Mouse (Mus musculus): ENCODE results near the gene Srsf4. TPM values are rescaled to one million over a fixed set of nuclear protein-coding genes. Genes with fewer than 3 reads are reported as not detected.
A peak's percentile ranks its signal among the peaks of the same experiment; 100 is the strongest.

The Srsf4 gene
- total and polyA plus RNA-seq, 3 experiments: 53.1 to 153 (median 60.3) TPM

DNA sequence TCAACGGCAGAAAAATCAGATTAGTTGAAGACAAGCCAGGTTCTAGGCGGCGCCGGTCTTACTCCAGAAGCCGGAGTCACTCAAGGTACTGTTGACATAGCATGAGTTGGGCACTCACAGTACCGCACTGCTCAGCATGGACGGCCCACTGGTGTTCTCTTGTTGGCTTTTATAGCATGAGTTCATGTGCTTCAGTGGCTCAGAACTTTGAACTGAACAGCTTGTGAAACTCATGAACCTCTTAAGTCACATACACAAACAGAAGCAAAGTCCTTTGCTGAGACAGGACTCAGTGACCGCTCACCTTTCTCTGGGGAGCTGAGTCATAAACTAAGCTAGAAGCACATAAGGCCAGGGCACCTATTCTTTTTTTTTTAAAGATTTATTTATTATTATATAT is 24.4 kb downstream of the Srsf4 start:
- H3K4me3 ChIP-seq (ENCODE audit: low read depth, low read length): no peak overlapping the region
- TF ChIP-seq CTCF (IDR thresholded peaks at IDR 0.05; ENCODE audit: low read depth, low read length) (no peak), GATA1 (IDR thresholded peaks at IDR 0.05; ENCODE audit: borderline replicate concordance, low read length) (no peak), TAL1 (conservative IDR thresholded peaks at IDR 0.05; ENCODE audit: low read depth, low read length) (no peak), GATA2 (IDR thresholded peaks at IDR 0.05; ENCODE audit: borderline replicate concordance, low read depth, low read length) (no peak), POLR2AphosphoS5 (IDR thresholded peaks at IDR 0.05; ENCODE audit: insufficient replicate concordance, low read depth, low read length) (no peak)
- no peaks in the 10 kb centered on the region; the same call in 1 of the 2 replicates for H3K27me3 ChIP-seq (ENCODE audit: insufficient read depth, low read length)
- no peak for DNase-seq (ENCODE audit: low spot score)
- H3K36me3 ChIP-seq (replicated peaks): peaks cover 82% of the 10 kb centered on the region
- ATAC-seq (ENCODE audit: extremely low read depth, insufficient number of reproducible peaks, low FRiP score, poor library complexity, severe bottlenecking): no peak
- no peaks in the 10 kb centered on the region for H3K9me3 ChIP-seq (replicated peaks)
- peaks cover 2% of the 10 kb centered on the region; the same call in 1 of the 2 replicates for H3K4me1 ChIP-seq (ENCODE audit: insufficient read depth, low read depth, low read length)

DNA sequence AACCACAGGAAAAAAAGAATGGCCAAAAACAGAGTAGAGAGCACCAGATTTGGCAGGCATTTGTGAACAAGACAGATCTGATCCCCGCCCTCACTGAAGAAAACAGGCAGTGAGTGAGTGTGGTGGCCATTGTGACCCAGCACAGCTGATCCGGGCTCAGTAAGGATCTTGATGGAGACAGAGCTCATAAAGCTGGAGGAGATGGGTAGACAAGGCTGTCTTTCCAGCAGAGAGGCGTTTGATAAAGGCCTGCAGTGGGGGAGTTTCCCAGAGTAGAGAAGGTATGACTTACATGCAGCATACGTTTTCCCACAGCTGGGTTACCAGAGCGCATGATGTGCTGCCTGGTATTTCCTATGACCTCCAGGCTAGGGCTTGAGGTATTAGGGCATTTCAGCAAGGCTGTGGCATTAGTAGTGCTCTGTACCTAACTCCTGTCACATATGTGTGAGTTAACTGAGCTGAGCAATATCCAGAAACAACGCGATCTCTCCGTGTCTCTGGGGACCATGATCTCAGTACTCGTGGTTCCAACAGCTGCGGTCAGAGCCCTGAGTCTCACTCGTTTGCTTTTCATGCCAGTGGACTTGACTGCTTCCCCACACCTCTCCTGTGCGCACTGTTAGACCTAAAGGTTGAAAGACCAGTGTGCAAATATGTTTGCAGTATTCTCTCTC is 25.2 kb downstream of the Srsf4 start:
- DNase-seq (ENCODE audit: low spot score) (no peak), ATAC-seq (ENCODE audit: extremely low read depth, insufficient number of reproducible peaks, low FRiP score, poor library complexity, severe bottlenecking) (no peak)
- TF ChIP-seq POLR2AphosphoS5 (IDR thresholded peaks at IDR 0.05; ENCODE audit: insufficient replicate concordance, low read depth, low read length) (no peak), GATA1 (IDR thresholded peaks at IDR 0.05; ENCODE audit: borderline replicate concordance, low read length) (no peak), TAL1 (conservative IDR thresholded peaks at IDR 0.05; ENCODE audit: low read depth, low read length) (no peak), GATA2 (IDR thresholded peaks at IDR 0.05; ENCODE audit: borderline replicate concordance, low read depth, low read length) (no peak), CTCF (IDR thresholded peaks at IDR 0.05; ENCODE audit: low read depth, low read length) (no peak)
- Histone ChIP-seq H3K4me3 (ENCODE audit: low read depth, low read length) (no peak overlapping the region), H3K4me1 (ENCODE audit: insufficient read depth, low read depth, low read length) (peaks cover 2% of the 10 kb centered on the region; the same call in 1 of the 2 replicates), H3K36me3 (replicated peaks) (peaks cover 76% of the 10 kb centered on the region), H3K27me3 (ENCODE audit: insufficient read depth, low read length) (no peaks in the 10 kb centered on the region; the same call in 1 of the 2 replicates), H3K9me3 (replicated peaks) (no peaks in the 10 kb centered on the region)

DNA sequence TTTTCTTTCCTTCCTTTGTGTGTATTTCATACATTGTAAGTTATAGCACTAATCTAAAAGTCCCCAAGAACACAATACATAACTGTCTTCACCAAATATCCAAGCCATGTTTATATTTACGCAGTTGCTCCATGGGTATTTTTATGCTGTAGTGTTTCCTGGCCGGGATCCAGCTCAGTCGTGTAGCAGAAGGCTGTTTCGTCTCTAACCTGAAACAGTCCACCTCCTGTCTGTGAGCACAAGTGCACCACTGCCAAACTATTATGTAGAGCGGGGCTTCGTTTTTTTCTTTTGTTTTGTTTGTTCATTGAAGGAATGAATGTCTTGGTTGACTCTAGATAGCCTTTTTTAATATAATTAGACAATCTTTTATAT is 25.8 kb downstream of the Srsf4 start:
- DNase-seq (ENCODE audit: low spot score): no peak
- TF ChIP-seq CTCF (IDR thresholded peaks at IDR 0.05; ENCODE audit: low read depth, low read length) (no peak), POLR2AphosphoS5 (IDR thresholded peaks at IDR 0.05; ENCODE audit: insufficient replicate concordance, low read depth, low read length) (no peak), GATA2 (IDR thresholded peaks at IDR 0.05; ENCODE audit: borderline replicate concordance, low read depth, low read length) (no peak), GATA1 (IDR thresholded peaks at IDR 0.05; ENCODE audit: borderline replicate concordance, low read length) (no peak), TAL1 (conservative IDR thresholded peaks at IDR 0.05; ENCODE audit: low read depth, low read length) (no peak)
- peaks cover 76% of the 10 kb centered on the region for H3K36me3 ChIP-seq (replicated peaks)
- no peak overlapping the region for H3K4me3 ChIP-seq (ENCODE audit: low read depth, low read length)
- no peaks in the 10 kb centered on the region for H3K9me3 ChIP-seq (replicated peaks)
- H3K4me1 ChIP-seq (ENCODE audit: insufficient read depth, low read depth, low read length): peaks cover 4% of the 10 kb centered on the region
- no peaks in the 10 kb centered on the region; the same call in 1 of the 2 replicates for H3K27me3 ChIP-seq (ENCODE audit: insufficient read depth, low read length)
- no peak for ATAC-seq (ENCODE audit: extremely low read depth, insufficient number of reproducible peaks, low FRiP score, poor library complexity, severe bottlenecking)

DNA sequence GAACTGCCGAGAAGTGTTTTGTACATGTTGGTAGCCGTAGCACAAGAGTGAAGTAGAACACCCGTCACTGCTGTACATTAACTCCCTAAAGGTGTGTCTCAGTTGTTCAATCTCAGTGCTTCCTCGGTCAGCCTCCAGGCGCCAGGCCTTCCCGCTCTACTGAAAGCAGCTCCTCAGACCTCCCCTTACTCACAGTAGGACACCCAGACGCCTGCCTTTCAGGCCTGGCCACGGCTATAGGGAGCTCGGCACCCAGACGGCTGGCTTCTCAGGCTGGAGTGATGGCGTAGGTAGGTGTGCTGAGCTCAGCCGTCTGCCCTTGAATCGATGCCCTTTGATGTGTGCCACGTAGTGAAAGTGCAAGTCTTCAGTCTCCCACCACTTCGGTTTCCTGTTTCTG is 27.7 kb downstream of the Srsf4 start:
- Histone ChIP-seq H3K4me3 (ENCODE audit: low read depth, low read length) (no peak overlapping the region), H3K4me1 (ENCODE audit: insufficient read depth, low read depth, low read length) (peaks cover 4% of the 10 kb centered on the region), H3K27me3 (ENCODE audit: insufficient read depth, low read length) (no peaks in the 10 kb centered on the region; the same call in 1 of the 2 replicates), H3K9me3 (replicated peaks) (no peaks in the 10 kb centered on the region), H3K36me3 (replicated peaks) (peaks cover 83% of the 10 kb centered on the region)
- TF ChIP-seq CTCF (IDR thresholded peaks at IDR 0.05; ENCODE audit: low read depth, low read length): no peak
- TF ChIP-seq POLR2AphosphoS5 (IDR thresholded peaks at IDR 0.05; ENCODE audit: insufficient replicate concordance, low read depth, low read length): no peak
- ATAC-seq (ENCODE audit: extremely low read depth, insufficient number of reproducible peaks, low FRiP score, poor library complexity, severe bottlenecking) (no peak), DNase-seq (ENCODE audit: low spot score) (no peak)

DNA sequence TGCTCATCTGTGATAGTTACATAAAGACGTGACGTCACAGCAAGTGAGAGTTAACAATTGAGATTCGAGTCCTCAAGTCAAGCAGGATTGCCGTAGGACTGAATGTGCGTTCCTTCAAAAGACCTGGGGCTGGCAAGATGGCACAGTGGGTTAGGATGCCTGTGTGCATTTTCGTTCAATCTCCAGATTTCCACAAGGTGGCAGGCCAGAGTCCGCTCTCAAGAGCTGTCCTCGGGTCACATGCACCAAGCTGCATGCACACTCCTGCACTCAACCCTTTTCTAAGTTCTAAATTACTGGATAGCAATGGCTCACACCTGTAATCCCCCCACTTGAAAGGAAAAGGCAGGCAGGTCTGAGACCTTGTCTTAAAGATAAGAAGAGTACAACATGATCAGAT is 31.1 kb downstream of the Srsf4 start:
- H3K9me3 ChIP-seq (replicated peaks): no peaks in the 10 kb centered on the region
- DNase-seq (ENCODE audit: low spot score) (no peak), ATAC-seq (ENCODE audit: extremely low read depth, insufficient number of reproducible peaks, low FRiP score, poor library complexity, severe bottlenecking) (no peak)
- no peak overlapping the region for H3K4me3 ChIP-seq (ENCODE audit: low read depth, low read length)
- TF ChIP-seq GATA1 (IDR thresholded peaks at IDR 0.05; ENCODE audit: borderline replicate concordance, low read length) (no peak), CTCF (IDR thresholded peaks at IDR 0.05; ENCODE audit: low read depth, low read length) (0 out of 2 replicates have a peak, but pooled peaks have one; percentile 32)
- H3K27me3 ChIP-seq (ENCODE audit: insufficient read depth, low read length): no peaks in the 10 kb centered on the region; the same call in 1 of the 2 replicates
- H3K4me1 ChIP-seq (ENCODE audit: insufficient read depth, low read depth, low read length): peaks cover 4% of the 10 kb centered on the region
- peaks cover 66% of the 10 kb centered on the region for H3K36me3 ChIP-seq (replicated peaks)

DNA sequence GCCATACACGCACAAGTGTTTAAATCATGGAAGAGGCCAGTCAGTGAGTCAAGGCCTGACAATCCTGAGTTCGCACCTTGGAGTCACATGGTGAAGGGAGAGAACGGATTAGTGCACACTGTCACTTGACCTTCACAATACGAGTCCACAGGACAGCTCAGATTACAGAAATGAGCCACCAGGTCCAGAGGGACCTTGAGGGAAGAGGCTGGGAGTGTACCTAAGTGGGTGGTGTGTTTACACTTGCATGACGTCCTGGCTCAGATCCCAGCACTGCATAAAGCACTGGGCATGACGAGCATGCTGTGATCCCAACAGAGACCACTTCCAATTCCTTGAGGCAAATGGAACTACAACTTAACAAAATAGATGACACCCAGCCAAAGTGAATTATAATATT is 33.0 kb downstream of the Srsf4 start:
- Histone ChIP-seq H3K9me3 (replicated peaks) (no peaks in the 10 kb centered on the region), H3K4me3 (ENCODE audit: low read depth, low read length) (no peak overlapping the region), H3K4me1 (ENCODE audit: insufficient read depth, low read depth, low read length) (peaks cover 4% of the 10 kb centered on the region), H3K36me3 (replicated peaks) (peaks cover 46% of the 10 kb centered on the region), H3K27me3 (ENCODE audit: insufficient read depth, low read length) (no peaks in the 10 kb centered on the region)
- DNase-seq (ENCODE audit: low spot score): no peak
- no peak for ATAC-seq (ENCODE audit: extremely low read depth, insufficient number of reproducible peaks, low FRiP score, poor library complexity, severe bottlenecking)
- no peak for TF ChIP-seq GATA1 (IDR thresholded peaks at IDR 0.05; ENCODE audit: borderline replicate concordance, low read length)
- TF ChIP-seq TAL1 (conservative IDR thresholded peaks at IDR 0.05; ENCODE audit: low read depth, low read length): no peak
- TF ChIP-seq GATA2 (IDR thresholded peaks at IDR 0.05; ENCODE audit: borderline replicate concordance, low read depth, low read length): no peak
- TF ChIP-seq CTCF (IDR thresholded peaks at IDR 0.05; ENCODE audit: low read depth, low read length): no peak
- TF ChIP-seq POLR2AphosphoS5 (IDR thresholded peaks at IDR 0.05; ENCODE audit: insufficient replicate concordance, low read depth, low read length): no peak

All from G1E (cell line).